Mouse (Mus musculus) ES-E14 (cell line): ENCODE data around the gene Kcnj11. TPM values are rescaled to one million over a fixed set of nuclear protein-coding genes. Genes with fewer than 3 reads are reported as not detected.

Source experiments
- DNase-seq: peaks from one replicate; pipeline ENCODE4 v3.0.0-alpha.2; 2013; ENCODE audit warnings: low read depth, low spot score
- H3K27ac ChIP-seq: 2 replicates; pipeline ENCODE4 v1.5.1; 2012; ENCODE audit warnings: low read depth, mild to moderate bottlenecking, low read length, moderate library complexity, mixed read lengths; ENCODE audit not compliant: poor library complexity, insufficient read depth, severe bottlenecking
- H3K36me3 ChIP-seq: 2 replicates; pipeline ENCODE4 v1.6.1; 2012; ENCODE audit warnings: mild to moderate bottlenecking, low read length, moderate library complexity, mixed read lengths; ENCODE audit not compliant: control insufficient read depth, poor library complexity, insufficient read depth, severe bottlenecking
- H3K4me1 ChIP-seq, 2 experiments: fragments of 150-350 bp in 1 of 2; sonication (generic) in 1 of 2; 2 replicates each; pipeline ENCODE4 v1.6.1; 2012; ENCODE audit warnings: low read length in 2 of 2, mild to moderate bottlenecking in 1 of 2, mixed read lengths in 1 of 2; ENCODE audit not compliant: control insufficient read depth in 2 of 2, insufficient read depth in 2 of 2, poor library complexity in 1 of 2
- H3K4me3 ChIP-seq, 2 experiments: fragments of 150-350 bp in 1 of 2; sonication (generic) in 1 of 2; 2 replicates each; pipeline ENCODE4 v1.5.1; 2012; ENCODE audit warnings: low read length in 2 of 2, low read depth in 1 of 2, mild to moderate bottlenecking in 1 of 2, mixed read lengths in 1 of 2; ENCODE audit not compliant: insufficient read depth in 1 of 2, poor library complexity in 1 of 2, severe bottlenecking in 1 of 2
- H3K9ac ChIP-seq: 2 replicates; pipeline ENCODE4 v1.6.1; 2012; ENCODE audit warnings: low read depth, mild to moderate bottlenecking, low read length, mixed read lengths; ENCODE audit not compliant: poor library complexity, insufficient read depth, severe bottlenecking
- H3K9me3 ChIP-seq: fragments of 150-350 bp; sonication (generic); 2 replicates; pipeline ENCODE4 v1.6.1; 2012; ENCODE audit warnings: low read depth, mild to moderate bottlenecking, low read length; ENCODE audit not compliant: control insufficient read depth, insufficient read depth
- CHD2 ChIP-seq: IDR thresholded peaks from 2 replicates; pipeline ENCODE4 v1.6.1; 2014; ENCODE audit warnings: mild to moderate bottlenecking, low read depth, low read length, inconsistent platforms
- HCFC1 ChIP-seq: IDR thresholded peaks from 2 replicates; pipeline ENCODE4 v1.6.1; 2012; ENCODE audit warnings: low read length, inconsistent platforms, borderline replicate concordance; ENCODE audit not compliant: insufficient read depth
- MAFK ChIP-seq: IDR thresholded peaks from 2 replicates; pipeline ENCODE4 v1.6.1; 2014; ENCODE audit warnings: mild to moderate bottlenecking, low read depth, low read length, inconsistent platforms; ENCODE audit not compliant: insufficient read depth
- ZC3H11A ChIP-seq: IDR thresholded peaks from 2 replicates; pipeline ENCODE4 v1.6.1; 2012; ENCODE audit warnings: low read depth, mild to moderate bottlenecking, inconsistent platforms, low read length, borderline replicate concordance
- ZNF384 ChIP-seq: IDR thresholded peaks from 2 replicates; pipeline ENCODE4 v1.6.1; 2012; ENCODE audit warnings: low read depth, low read length, inconsistent platforms
- in situ Hi-C, 2 experiments: fragments of 600-800 bp; cut with MboI; formaldehyde crosslinking; loops; one replicate each; pipeline ENCODE4 v1.15.1; 2025; ENCODE audit warnings: low sequenced_read_pairs in 2 of 2, inconsistent platforms in 1 of 2; ENCODE audit not compliant: unreplicated experiment in 2 of 2
- total RNA-seq: library from RNA; depleted of rRNA; stranded (reverse); fragments of 300-350 nt; gene quantifications from 2 replicates; pipeline ENCODE4 v1.2.3, GENCODE M21; 2012; rRNA removed

The Kcnj11 gene
- total RNA-seq, 1 experiment = 0.85 TPM

DNA sequence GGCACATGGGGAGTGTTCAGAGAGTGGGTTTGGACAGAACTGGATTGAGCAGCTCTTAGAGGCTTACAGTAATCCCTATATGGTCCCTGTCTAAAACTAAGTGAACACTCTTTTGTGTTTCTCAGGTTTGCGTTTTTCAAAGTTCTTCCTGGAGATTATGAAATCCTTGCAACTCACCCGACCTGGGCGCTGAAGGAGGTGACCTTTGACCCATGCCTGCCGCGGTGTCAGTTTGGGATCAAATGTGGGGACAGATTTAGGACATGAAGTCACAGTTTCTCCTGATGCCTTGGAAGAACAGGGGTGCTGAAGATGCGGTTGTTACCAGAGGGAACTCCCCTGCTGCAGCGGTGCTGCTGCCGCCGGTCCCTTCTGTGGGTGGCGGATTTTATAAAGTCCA is 56.5 kb downstream of the Kcnj11 start:
- no peaks in the 10 kb centered on the region for H3K9me3 ChIP-seq
- no peak for TF ChIP-seq HCFC1
- no peak for TF ChIP-seq CHD2
- no peak for TF ChIP-seq ZNF384
- no peak for TF ChIP-seq ZC3H11A
- TF ChIP-seq MAFK = no peak
- H3K36me3 ChIP-seq = peaks cover 45% of the 10 kb centered on the region
- peaks cover 0 to 3% of the 10 kb centered on the region in 2 experiments; a peak in 1 of 4 replicates for H3K4me1 ChIP-seq
- DNase-seq = no peak
- H3K9ac ChIP-seq = no peak overlapping the region
- no peak overlapping the region for H3K27ac ChIP-seq
- in situ Hi-C loops = no loop called here
- no peak overlapping the region for H3K4me3 ChIP-seq

Other genes with a start within 250 kb of the Kcnj11 start
- 73.2 and 87.2 TPM in 2 replicates for gene Kdelr1, start 228.0 kb downstream of the Kcnj11 start, total RNA-seq
- gene Grin2d, start 222.4 kb downstream of the Kcnj11 start, total RNA-seq = 0.67 and 0.90 TPM in 2 replicates
- 0.74 TPM in 1 of 2 replicates, not detected in the other for gene Syngr4, start 204.1 kb downstream of the Kcnj11 start, total RNA-seq
- 26.0 and 34.8 TPM in 2 replicates for gene Tmem143, start 203.8 kb downstream of the Kcnj11 start, total RNA-seq
- gene Emp3, start 179.4 kb downstream of the Kcnj11 start, total RNA-seq = 43.8 and 56.5 TPM in 2 replicates
- gene Ccdc114, start 176.7 kb downstream of the Kcnj11 start, total RNA-seq = 7.7 and 12.5 TPM in 2 replicates
- gene Abcc6, start 70.5 kb downstream of the Kcnj11 start, total RNA-seq = 4.7 and 7.1 TPM in 2 replicates
- 173 and 219 TPM in 2 replicates for gene Nomo1, start 67.1 kb downstream of the Kcnj11 start, total RNA-seq
- 0.62 and 1.7 TPM in 2 replicates for gene Abcc8, start 79.3 kb upstream of the Kcnj11 start, total RNA-seq
- 0.18 and 0.42 TPM in 2 replicates for gene Ush1c, start 137.7 kb upstream of the Kcnj11 start, total RNA-seq
- gene Otog, start 140.2 kb upstream of the Kcnj11 start, total RNA-seq = 0.16 and 0.22 TPM in 2 replicates